Mouse (Mus musculus) thymus, adult 2 months (tissue): ENCODE measurements around the gene Cftr. TPM values are rescaled to one million over a fixed set of nuclear protein-coding genes. Genes with fewer than 3 reads are reported as not detected.

Experiments used
- DNase-seq: peaks from one replicate; pipeline ENCODE4 v3.0.0; 2021
- H3K27ac ChIP-seq: fragments of 200-500 bp; 2 replicates; pipeline ENCODE4 v1.5.1; 2012; ENCODE audit warnings: low read length, control low read depth; ENCODE audit not compliant: control insufficient read depth, insufficient read depth
- H3K27me3 ChIP-seq: fragments of 200-500 bp; 2 replicates; pipeline ENCODE4 v1.6.1; 2012; ENCODE audit warnings: mild to moderate bottlenecking, low read length, moderate library complexity, mixed read lengths; ENCODE audit not compliant: control insufficient read depth, insufficient read depth
- H3K36me3 ChIP-seq: fragments of 200-500 bp; 2 replicates; pipeline ENCODE4 v1.6.1; 2012; ENCODE audit warnings: mild to moderate bottlenecking, low read length, moderate library complexity; ENCODE audit not compliant: control insufficient read depth, insufficient read depth
- H3K4me1 ChIP-seq: fragments of 200-500 bp; replicated peaks from 2 replicates; pipeline ENCODE4 v1.6.1; 2012; ENCODE audit warnings: low read length; ENCODE audit not compliant: control insufficient read depth, insufficient read depth
- H3K4me3 ChIP-seq: fragments of 200-500 bp; 2 replicates; pipeline ENCODE4 v1.5.1; 2012; ENCODE audit warnings: mild to moderate bottlenecking, low read length, control low read depth, moderate library complexity; ENCODE audit not compliant: control insufficient read depth, insufficient read depth
- CTCF ChIP-seq: fragments of 200-500 bp; IDR thresholded peaks from 2 replicates; pipeline ENCODE4 v1.5.1; 2012; ENCODE audit warnings: mild to moderate bottlenecking, control low read depth, low read length, moderate library complexity, borderline replicate concordance; ENCODE audit not compliant: control insufficient read depth, poor library complexity, insufficient read depth; ENCODE audit errors: extremely low read depth
- POLR2A ChIP-seq: fragments of 200-500 bp; IDR thresholded peaks from 2 replicates; pipeline ENCODE4 v1.6.1; 2012; ENCODE audit warnings: mild to moderate bottlenecking, low read length, control low read depth, moderate library complexity; ENCODE audit not compliant: control insufficient read depth, poor library complexity, insufficient read depth; ENCODE audit errors: extremely low read depth
- WGBS: fragments of 180-500 bp; shearing (Covaris S2); methylation state at CpG from one replicate; pipeline ENCODE4 v1.1.7; 2018; 5-methylcytosine and 5-hydroxymethylcytosine counted together
- polyA plus RNA-seq: library from polyadenylated mRNA; depleted of rRNA; stranded (reverse); fragments of >200 nt; gene quantifications from 2 replicates; pipeline ENCODE4 v1.2.3, GENCODE M21; 2012; rRNA removed

Cftr gene
- polyA plus RNA-seq, 1 experiment = 0.12 TPM

DNA sequence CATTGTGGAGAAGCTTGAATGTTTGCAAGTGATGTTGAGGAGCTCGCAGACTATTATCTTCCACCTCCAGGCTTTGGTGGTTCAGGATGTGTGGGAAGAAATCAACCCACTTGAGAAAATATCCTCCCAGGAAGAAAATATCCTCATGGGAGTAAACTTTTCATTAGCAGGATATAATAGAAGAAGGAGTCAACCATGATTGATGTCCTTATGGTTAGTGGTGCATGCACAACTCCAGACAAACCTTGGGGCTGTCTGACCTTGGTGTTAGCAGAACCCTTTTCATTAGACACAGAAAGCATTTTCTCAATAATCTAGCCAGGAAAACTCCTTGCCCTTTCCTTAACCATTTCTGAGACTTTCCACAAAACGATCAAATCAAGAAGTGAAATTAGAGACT lies 173.8 kb downstream of the Cftr start:
- H3K27ac ChIP-seq = no peak overlapping the region
- TF ChIP-seq CTCF = no peak
- TF ChIP-seq POLR2A = no peak
- WGBS = 93% methylated on average over 2 of the region's 2 CpGs

DNA sequence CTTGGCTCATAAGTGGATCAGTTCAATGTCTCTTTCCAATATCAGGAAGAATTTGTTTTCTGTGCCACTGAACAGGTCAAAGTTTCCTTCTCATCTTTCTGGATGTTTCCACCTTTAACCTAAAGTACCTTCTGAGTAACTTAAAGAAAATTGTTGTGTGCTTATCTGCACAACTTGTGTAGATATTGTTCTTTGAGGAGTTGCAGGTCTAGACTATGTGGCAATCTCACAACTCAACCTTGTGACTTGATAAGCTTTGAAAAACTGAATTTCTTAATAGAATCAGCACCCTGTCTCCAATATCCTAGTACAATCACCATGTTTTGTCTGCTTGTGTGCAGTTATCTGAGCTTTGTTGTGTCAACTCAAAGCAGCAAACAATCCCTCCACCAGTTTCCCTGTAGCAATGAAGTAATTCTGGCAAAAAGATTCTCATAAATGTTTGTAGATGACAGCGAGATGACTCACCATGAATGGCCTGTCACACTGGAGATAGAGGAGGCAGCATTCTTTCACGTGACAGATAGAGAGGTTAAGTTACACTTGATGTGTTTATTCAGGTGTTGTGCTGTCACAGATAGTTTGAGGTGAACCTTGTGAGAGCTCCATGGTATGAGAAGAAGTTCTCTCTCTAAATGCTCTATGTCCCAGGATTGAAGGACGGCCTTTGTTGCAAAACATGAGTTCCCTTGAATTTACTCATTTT lies 178.8 kb downstream of the Cftr start:
- no peak for DNase-seq
- Histone ChIP-seq H3K27me3 (no peaks in the 10 kb centered on the region), H3K4me3 (no peak overlapping the region), H3K4me1 (no peaks in the 10 kb centered on the region), H3K27ac (no peak overlapping the region), H3K36me3 (no peaks in the 10 kb centered on the region)
- TF ChIP-seq POLR2A (no peak), CTCF (no peak)
- 83% methylated on average over 3 of the region's 3 CpGs for whole genome bisulfite sequencing

More for the DNA sequence above, 173.8 kb downstream of the Cftr start:
- Histone ChIP-seq H3K4me1 (no peaks in the 10 kb centered on the region), H3K4me3 (no peak overlapping the region), H3K27me3 (no peaks in the 10 kb centered on the region), H3K36me3 (no peaks in the 10 kb centered on the region)
- DNase-seq = no peak

DNA sequence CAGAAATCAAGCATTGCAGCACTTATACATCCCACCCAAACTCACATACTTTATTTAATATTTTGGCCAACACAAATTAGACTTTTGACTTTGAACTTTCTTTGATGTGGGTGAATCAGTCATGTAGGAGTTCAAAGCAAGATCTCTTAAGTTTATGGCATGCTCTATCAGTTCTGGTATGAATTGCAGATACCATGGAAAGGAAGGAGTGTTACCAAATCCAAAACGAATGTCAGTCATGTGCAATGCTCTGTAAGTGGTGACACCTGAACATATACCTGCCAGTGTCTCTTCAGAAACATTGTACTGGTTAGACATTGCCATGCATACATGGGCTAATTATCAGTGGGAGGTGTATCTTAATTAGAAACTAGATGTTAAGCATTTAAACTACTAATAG lies 189.7 kb downstream of the Cftr start:
- DNase-seq = no peak
- Histone ChIP-seq H3K4me1 (no peaks in the 10 kb centered on the region), H3K27me3 (no peaks in the 10 kb centered on the region), H3K27ac (no peak overlapping the region), H3K4me3 (no peak overlapping the region), H3K36me3 (no peaks in the 10 kb centered on the region)
- TF ChIP-seq CTCF (no peak), POLR2A (no peak)
- 88% methylated on average over 1 of the region's 1 CpGs for WGBS

DNA sequence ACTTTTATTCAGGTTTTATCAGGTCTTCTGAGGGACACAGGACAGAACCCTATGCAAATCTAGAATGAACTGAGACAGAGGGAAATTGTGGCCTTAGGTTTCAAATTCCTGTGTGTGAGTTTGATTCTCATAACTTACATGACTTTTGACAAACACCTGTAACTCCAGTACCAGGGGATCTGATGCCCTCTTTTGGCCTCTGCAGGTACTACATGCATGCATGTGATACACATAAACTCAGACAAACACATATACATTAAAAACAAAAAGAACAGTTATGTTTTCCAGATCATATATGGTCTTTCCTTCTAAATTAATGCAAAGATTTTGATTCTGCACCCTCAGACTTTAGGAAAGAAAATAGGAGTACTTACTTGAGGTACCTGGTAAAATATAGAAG lies 190.5 kb downstream of the Cftr start:
- H3K4me3 ChIP-seq = no peak overlapping the region
- TF ChIP-seq CTCF (no peak), POLR2A (no peak)
- no peak for DNase-seq
- no peak overlapping the region for H3K27ac ChIP-seq
- no peaks in the 10 kb centered on the region for H3K27me3 ChIP-seq
- H3K36me3 ChIP-seq = no peaks in the 10 kb centered on the region
- H3K4me1 ChIP-seq = no peaks in the 10 kb centered on the region

DNA sequence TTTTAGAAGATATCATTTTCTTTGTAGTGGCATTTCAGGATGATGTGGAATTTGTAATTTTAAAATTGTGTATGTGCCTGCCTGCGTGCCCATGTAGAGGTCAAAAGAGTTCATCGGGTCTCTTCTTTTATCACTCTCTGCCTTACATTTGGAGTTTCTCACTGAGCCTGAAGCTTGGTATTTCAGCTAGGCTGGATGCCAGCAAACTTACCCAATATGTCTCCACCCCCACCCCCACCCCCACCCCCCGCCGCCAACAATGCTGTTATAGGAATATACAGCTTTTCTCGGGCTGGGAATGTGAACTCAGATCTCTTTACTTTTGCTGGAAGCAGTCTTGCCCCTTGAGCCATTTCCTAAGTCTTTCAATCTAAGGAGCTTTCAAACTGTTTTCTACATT lies 191.7 kb downstream of the Cftr start:
- no peak for DNase-seq
- WGBS = 96% methylated on average over 5 of the region's 5 CpGs
- H3K27me3 ChIP-seq = no peaks in the 10 kb centered on the region
- TF ChIP-seq CTCF = no peak
- H3K4me1 ChIP-seq = no peaks in the 10 kb centered on the region
- no peak overlapping the region for H3K27ac ChIP-seq
- H3K4me3 ChIP-seq = no peak overlapping the region
- no peaks in the 10 kb centered on the region for H3K36me3 ChIP-seq

DNA sequence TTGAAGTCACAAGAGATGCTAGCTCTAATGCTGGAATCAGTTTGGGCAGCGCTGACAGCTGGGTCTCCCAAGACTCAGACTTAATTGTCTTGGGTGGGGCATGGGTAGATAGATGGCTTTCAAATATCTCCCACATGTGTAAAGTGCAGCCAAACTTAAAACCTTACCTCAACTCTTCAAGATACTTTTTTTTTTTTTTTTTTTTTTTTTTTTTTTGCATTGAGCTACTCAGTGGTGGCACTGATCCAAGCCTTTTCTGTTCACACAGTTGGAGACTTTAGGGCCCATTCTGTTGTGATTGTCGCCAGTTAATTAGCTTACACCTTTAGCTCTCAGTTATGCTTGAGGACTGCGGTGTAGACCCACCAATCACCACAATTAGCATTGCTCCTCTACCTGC lies 198.6 kb downstream of the Cftr start:
- no peaks in the 10 kb centered on the region for H3K4me1 ChIP-seq
- DNase-seq = no peak
- no peaks in the 10 kb centered on the region for H3K27me3 ChIP-seq
- H3K27ac ChIP-seq = no peak overlapping the region
- no peak for TF ChIP-seq POLR2A
- TF ChIP-seq CTCF = no peak
- no peak overlapping the region for H3K4me3 ChIP-seq
- no peaks in the 10 kb centered on the region for H3K36me3 ChIP-seq
- WGBS = 98% methylated on average over 3 of the region's 3 CpGs

DNA sequence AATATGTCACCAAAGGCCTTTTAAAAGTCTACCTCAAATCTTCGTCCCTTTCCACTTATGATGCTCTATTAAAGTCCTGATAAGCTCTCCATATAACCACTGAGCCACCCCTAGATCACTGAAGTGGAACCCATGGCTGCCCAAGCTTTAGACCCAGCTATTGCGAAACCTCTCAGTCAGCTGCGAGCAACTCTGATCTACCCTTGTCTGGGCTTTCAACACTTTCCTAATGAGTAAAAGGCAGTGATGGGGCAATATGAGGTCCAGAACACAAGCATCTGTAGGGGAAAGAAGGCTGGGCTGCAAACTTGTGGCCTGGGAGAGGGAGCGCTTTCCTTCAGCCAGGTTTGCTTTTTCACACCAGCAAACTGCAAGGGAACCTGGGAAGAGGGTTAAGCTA lies 199.2 kb downstream of the Cftr start:
- no peak for DNase-seq
- no peaks in the 10 kb centered on the region for H3K4me1 ChIP-seq
- H3K4me3 ChIP-seq = no peak overlapping the region
- no peak overlapping the region for H3K27ac ChIP-seq
- H3K36me3 ChIP-seq = no peaks in the 10 kb centered on the region
- no peak for TF ChIP-seq CTCF
- no peak for TF ChIP-seq POLR2A
- no peaks in the 10 kb centered on the region for H3K27me3 ChIP-seq
- WGBS = 95% methylated on average over 4 of the region's 4 CpGs

Other genes starting within 250 kb of the Cftr start
- 0.11 and 0.70 TPM in 2 replicates for gene Wnt2, start 140.1 kb upstream of the Cftr start, polyA plus RNA-seq
- gene Asz1, start 61.6 kb upstream of the Cftr start, polyA plus RNA-seq = not detected in 2 replicates